Mouse (Mus musculus) limb, embryonic 15.5 days (tissue): ENCODE measurements around the gene Fam117a. TPM values are rescaled to one million over a fixed set of nuclear protein-coding genes. Genes with fewer than 3 reads are reported as not detected.

Experiments used
- ATAC-seq: fragments of 200-750 bp; cut with Nextera tagmentation; 2 replicates; pipeline ENCODE4 v1.8.0; 2017; ENCODE audit warnings: low read depth, moderate TSS enrichment; ENCODE audit not compliant: insufficient number of reproducible peaks, low FRiP score, low TSS enrichment
- H3K27ac ChIP-seq: fragments of 300-500 bp; sonication (generic); 2 replicates; pipeline ENCODE4 v1.5.1; 2015; ENCODE audit warnings: moderate library complexity, mild to moderate bottlenecking, inconsistent platforms
- H3K27me3 ChIP-seq: fragments of 300-500 bp; sonication (generic); 2 replicates; pipeline ENCODE4 v1.6.1; 2015; ENCODE audit warnings: inconsistent platforms
- H3K36me3 ChIP-seq: fragments of 300-500 bp; sonication (generic); 2 replicates; pipeline ENCODE4 v1.6.1; 2015; ENCODE audit warnings: inconsistent platforms
- H3K4me1 ChIP-seq: fragments of 300-500 bp; sonication (generic); 2 replicates; pipeline ENCODE4 v1.6.1; 2015; ENCODE audit warnings: inconsistent platforms
- H3K4me2 ChIP-seq: fragments of 300-500 bp; sonication (generic); 2 replicates; pipeline ENCODE4 v1.6.1; 2015; ENCODE audit warnings: mild to moderate bottlenecking, inconsistent platforms
- H3K4me3 ChIP-seq: fragments of 300-500 bp; sonication (generic); 2 replicates; pipeline ENCODE4 v1.5.1; 2015; ENCODE audit warnings: mild to moderate bottlenecking, inconsistent platforms
- H3K9ac ChIP-seq: fragments of 300-500 bp; sonication (generic); 2 replicates; pipeline ENCODE4 v1.6.1; 2015; ENCODE audit warnings: inconsistent platforms
- H3K9me3 ChIP-seq: fragments of 300-500 bp; sonication (generic); 2 replicates; pipeline ENCODE4 v1.6.1; 2016; ENCODE audit warnings: inconsistent platforms
- WGBS: fragments of 180-500 bp; shearing (Covaris S2); methylation state at CpG from one replicate; pipeline ENCODE4 v1.1.7; 2015; 5-methylcytosine and 5-hydroxymethylcytosine counted together
- polyA plus RNA-seq: library from polyadenylated mRNA; unstranded; fragments of >200 nt; fragmentation: Nextera tagmentation; extraction: Ambion mirVana; gene quantifications from 2 replicates; pipeline ENCODE4 v1.2.1, GENCODE M21; 2015

Gene Fam117a
- polyA plus RNA-seq, 1 experiment from 2014 or later = 14.6 TPM

DNA sequence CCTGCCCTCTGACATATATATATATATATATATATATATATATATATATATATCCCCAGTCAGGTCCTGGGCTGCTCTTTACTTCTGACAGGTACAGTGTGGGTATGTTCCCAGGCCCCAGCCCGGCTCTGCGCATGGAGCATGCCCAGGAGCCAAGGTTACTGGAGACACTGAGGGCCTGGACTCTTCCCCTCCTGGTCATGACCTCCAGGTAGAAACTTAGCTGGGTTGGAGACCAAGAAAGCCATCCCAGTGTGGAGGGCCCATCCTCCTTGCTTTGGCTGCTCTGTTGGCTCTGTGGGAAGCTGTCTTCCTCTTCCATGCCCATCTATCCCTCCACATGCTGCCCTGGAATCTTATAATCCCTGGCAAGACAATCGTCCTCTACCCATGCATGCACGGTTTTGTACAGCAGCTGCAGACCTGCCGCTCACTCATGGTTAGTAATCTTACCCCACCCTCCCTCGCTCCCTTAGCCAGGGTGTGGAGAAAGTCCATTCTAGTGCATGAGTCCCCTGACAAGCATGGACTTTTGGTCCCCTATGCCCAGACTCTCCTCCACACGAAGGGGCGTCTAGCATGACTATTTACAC, 31.5 kb downstream of the Fam117a start:
- Histone ChIP-seq H3K4me2 (no peak overlapping the region), H3K36me3 (peaks cover 45% of the 10 kb centered on the region), H3K9ac (no peak overlapping the region), H3K9me3 (no peaks in the 10 kb centered on the region), H3K4me3 (no peak overlapping the region), H3K27me3 (no peaks in the 10 kb centered on the region), H3K27ac (no peak overlapping the region), H3K4me1 (peaks cover 32% of the 10 kb centered on the region)
- no peak for ATAC-seq
- WGBS = 91% methylated on average over 8 of the region's 8 CpGs

GRCm38 (mm10) chr11:95368871-95369270, 32.1 kb downstream of the Fam117a start:
- 84% methylated on average over 4 of the region's 4 CpGs for WGBS
- Histone ChIP-seq H3K4me2 (no peak overlapping the region), H3K4me1 (peaks cover 32% of the 10 kb centered on the region), H3K9me3 (no peaks in the 10 kb centered on the region), H3K27ac (no peak overlapping the region), H3K27me3 (no peaks in the 10 kb centered on the region), H3K4me3 (no peak overlapping the region), H3K36me3 (peaks cover 50% of the 10 kb centered on the region), H3K9ac (no peak overlapping the region)
- ATAC-seq = no peak

- Histone ChIP-seq H3K36me3 (peaks cover 60% of the 10 kb centered on the region), H3K4me3 (no peak overlapping the region), H3K4me2 (no peak overlapping the region), H3K9me3 (no peaks in the 10 kb centered on the region), H3K4me1 (peaks cover 31% of the 10 kb centered on the region), H3K27me3 (no peaks in the 10 kb centered on the region), H3K27ac (peak overlapping the region; percentile 51), H3K9ac (no peak overlapping the region)
- ATAC-seq = peak; percentile 22
- 69% methylated on average over 15 of the region's 15 CpGs for WGBS
These were observed 33.4 kb downstream of the Fam117a start for GRCm38 (mm10) chr11:95369964-95370890.

DNA sequence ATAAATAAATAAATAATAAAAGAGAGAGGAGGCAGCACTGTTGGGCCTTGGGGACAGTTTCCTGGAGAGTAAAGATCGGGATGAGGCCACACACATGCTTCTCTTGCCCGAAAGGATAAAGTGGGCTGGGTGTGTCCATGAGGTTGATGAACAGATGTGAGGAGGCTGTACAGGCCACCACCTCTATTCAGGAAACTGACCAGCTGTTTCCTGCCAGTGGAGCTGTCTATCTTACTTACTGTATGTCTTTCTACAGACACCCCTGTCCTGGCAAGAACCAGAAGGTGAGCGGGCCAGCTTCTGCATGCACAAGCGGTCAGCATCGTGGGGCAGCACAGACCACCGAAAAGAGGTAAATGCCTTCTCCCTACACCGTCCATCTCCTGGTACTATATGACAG, 34.4 kb downstream of the Fam117a start:
- no peak overlapping the region for H3K9ac ChIP-seq
- H3K4me2 ChIP-seq = no peak overlapping the region
- 91% methylated on average over 7 of the region's 7 CpGs for WGBS
- no peak for ATAC-seq
- peaks cover 21% of the 10 kb centered on the region for H3K4me1 ChIP-seq
- H3K9me3 ChIP-seq = no peaks in the 10 kb centered on the region
- peaks cover 70% of the 10 kb centered on the region for H3K36me3 ChIP-seq
- no peaks in the 10 kb centered on the region for H3K27me3 ChIP-seq
- no peak overlapping the region for H3K4me3 ChIP-seq
- no peak overlapping the region for H3K27ac ChIP-seq

DNA sequence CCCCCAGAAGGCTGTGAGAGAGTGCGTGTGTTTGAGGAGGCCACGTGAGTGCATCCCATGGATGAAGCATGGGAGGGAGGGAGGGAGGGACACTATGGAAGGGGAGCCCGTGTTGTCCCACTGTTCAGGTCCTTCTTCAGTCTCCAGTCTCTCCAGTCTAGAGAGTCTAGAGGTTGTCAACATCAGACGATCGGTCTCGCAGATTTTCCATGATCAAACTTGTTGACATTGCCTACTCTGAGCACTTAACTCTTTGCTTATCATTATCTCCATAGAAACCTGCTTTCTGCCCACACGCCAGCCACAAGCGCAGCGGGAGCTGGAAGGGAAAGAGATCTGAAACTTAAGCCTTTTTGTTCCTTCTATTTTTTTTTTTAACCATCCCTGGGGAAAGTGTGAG, 42.1 kb downstream of the Fam117a start:
- Histone ChIP-seq H3K4me3 (no peak overlapping the region), H3K27me3 (no peaks in the 10 kb centered on the region), H3K9me3 (no peaks in the 10 kb centered on the region), H3K4me1 (no peaks in the 10 kb centered on the region), H3K4me2 (no peak overlapping the region), H3K9ac (no peak overlapping the region), H3K27ac (no peak overlapping the region), H3K36me3 (peaks cover 74% of the 10 kb centered on the region)
- ATAC-seq = no peak
- 84% methylated on average over 9 of the region's 9 CpGs for WGBS

DNA sequence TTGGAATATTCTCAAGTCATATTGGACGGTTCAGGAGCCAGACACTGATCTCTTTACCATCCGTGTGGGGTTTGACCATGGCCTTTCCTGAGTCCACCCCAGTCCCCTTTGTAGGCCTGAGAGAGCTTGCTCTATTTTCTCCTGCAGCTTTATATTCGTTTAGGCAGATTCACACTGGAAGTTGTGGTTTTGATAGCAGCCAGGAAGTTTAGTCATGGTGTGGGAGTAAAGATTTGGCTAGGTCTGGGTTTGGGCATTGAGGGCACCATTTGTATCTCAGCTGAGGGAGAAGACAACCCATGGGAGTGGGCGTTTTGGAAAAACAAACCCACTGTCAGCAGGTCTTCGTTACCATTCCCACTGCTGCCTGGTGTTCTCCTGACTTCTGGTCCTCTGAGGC, 42.7 kb downstream of the Fam117a start:
- H3K36me3 ChIP-seq = peaks cover 69% of the 10 kb centered on the region
- H3K9ac ChIP-seq = no peak overlapping the region
- no peaks in the 10 kb centered on the region for H3K9me3 ChIP-seq
- H3K27me3 ChIP-seq = no peaks in the 10 kb centered on the region
- H3K4me1 ChIP-seq = no peaks in the 10 kb centered on the region; the same call in 1 of the 2 replicates
- H3K27ac ChIP-seq = no peak overlapping the region
- ATAC-seq = no peak
- H3K4me2 ChIP-seq = no peak overlapping the region
- WGBS = 74% methylated on average over 5 of the region's 5 CpGs
- no peak overlapping the region for H3K4me3 ChIP-seq

DNA sequence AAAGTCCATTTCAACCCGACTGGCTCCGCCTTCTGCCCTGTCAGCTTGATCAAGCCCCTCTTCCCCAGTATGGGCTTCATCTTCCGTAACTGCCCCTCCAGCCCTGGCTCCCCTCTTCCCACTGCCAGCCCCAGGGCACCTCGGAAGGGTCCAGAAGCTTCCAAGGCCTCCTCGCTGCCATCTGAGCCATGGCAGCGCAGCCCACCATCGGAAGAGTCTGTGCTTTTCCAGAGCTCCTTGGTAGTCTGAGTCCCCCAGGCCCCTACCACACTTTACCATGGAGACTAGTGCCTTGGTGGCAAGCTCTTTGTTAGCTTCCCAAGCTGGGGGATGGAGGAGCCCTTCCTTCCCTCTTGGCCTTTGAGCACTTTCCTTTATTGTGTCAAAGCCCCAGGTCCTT, 43.9 kb downstream of the Fam117a start:
- H3K4me2 ChIP-seq = no peak overlapping the region
- no peak overlapping the region for H3K27ac ChIP-seq
- no peaks in the 10 kb centered on the region for H3K27me3 ChIP-seq
- peaks cover 57% of the 10 kb centered on the region for H3K36me3 ChIP-seq
- no peak overlapping the region for H3K4me3 ChIP-seq
- H3K9me3 ChIP-seq = no peaks in the 10 kb centered on the region
- H3K4me1 ChIP-seq = peaks cover 4% of the 10 kb centered on the region; the same call in 1 of the 2 replicates
- WGBS = 90% methylated on average over 7 of the region's 7 CpGs
- no peak for ATAC-seq
- no peak overlapping the region for H3K9ac ChIP-seq

- Histone ChIP-seq H3K9me3 (no peaks in the 10 kb centered on the region), H3K27ac (no peak overlapping the region), H3K4me3 (no peak overlapping the region), H3K4me1 (peaks cover 5% of the 10 kb centered on the region; the same call in 1 of the 2 replicates), H3K4me2 (no peak overlapping the region), H3K36me3 (peaks cover 53% of the 10 kb centered on the region), H3K27me3 (no peaks in the 10 kb centered on the region), H3K9ac (no peak overlapping the region)
- no peak for ATAC-seq
- WGBS = 83% methylated on average over 1 of the region's 1 CpGs
These were observed 44.3 kb downstream of the Fam117a start for GRCm38 (mm10) chr11:95381146-95381545.

DNA sequence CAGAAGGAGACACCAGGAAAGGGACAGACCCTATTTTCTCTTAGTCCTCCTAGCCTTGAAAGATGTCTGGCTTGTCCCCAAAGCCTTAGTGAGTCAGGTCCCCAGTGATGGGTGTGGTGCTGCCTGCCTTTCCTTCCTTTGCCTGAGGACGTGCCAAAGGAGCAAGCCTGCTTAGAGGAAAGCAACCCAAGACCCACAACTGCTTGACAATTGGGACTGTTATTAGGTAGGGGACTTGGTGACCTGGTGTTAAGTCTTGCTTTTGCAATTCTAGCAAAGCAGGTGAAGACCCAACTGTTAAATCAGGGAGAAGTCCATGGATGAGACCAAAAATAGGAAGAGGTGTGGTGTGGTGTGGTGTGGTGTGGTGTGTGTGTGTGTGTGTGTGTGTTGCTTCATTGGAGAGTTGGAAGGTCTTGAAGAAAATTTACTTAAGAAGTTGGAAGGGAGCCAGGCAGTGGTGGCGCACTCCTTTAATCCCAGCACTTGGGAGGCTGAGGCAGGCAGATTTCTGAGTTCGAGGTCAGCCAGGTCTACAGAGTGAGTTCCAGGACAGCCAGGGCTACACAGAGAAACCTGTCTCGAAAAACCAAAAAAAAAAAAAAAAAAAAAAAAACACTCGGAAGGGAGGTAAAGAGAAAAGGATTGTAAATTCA, 46.6 kb downstream of the Fam117a start:
- Histone ChIP-seq H3K4me2 (no peak overlapping the region), H3K4me3 (no peak overlapping the region), H3K36me3 (peaks cover 58% of the 10 kb centered on the region), H3K9ac (no peak overlapping the region), H3K9me3 (no peaks in the 10 kb centered on the region), H3K27me3 (no peaks in the 10 kb centered on the region), H3K4me1 (peaks cover 5% of the 10 kb centered on the region; the same call in 1 of the 2 replicates), H3K27ac (no peak overlapping the region; the same call in 1 of the 2 replicates)
- WGBS = 84% methylated on average over 5 of the region's 5 CpGs
- no peak for ATAC-seq

DNA sequence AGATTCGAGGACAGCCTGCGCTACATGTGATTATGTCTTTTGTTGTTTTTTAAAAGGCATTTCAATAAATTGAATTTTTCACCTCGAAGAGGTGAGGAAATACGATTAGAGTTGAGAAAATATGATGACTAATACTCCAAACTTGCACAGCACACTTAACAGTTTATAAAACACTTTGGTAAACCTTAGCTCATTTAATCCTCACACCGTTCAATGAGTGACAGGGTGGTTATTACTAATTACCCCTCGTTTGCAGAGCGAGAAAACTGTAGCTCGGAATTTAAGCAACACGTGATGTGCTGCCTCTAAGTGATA, 47.1 kb downstream of the Fam117a start:
- H3K9me3 ChIP-seq = no peaks in the 10 kb centered on the region
- H3K4me3 ChIP-seq = peak overlapping the region; percentile 86
- H3K27ac ChIP-seq = peak overlapping the region; percentile 17; the same call in 1 of the 2 replicates
- ATAC-seq = no peak
- WGBS = 35% methylated on average over 9 of the region's 9 CpGs
- H3K4me1 ChIP-seq = peaks cover 5% of the 10 kb centered on the region; the same call in 1 of the 2 replicates
- peaks cover 58% of the 10 kb centered on the region for H3K36me3 ChIP-seq
- no peaks in the 10 kb centered on the region for H3K27me3 ChIP-seq
- H3K9ac ChIP-seq = no peak overlapping the region
- peak overlapping the region; percentile 50 for H3K4me2 ChIP-seq

- Histone ChIP-seq H3K27ac (peak within 1 kb of the TSS; percentile 86), H3K36me3 (peaks cover 57% of the 10 kb centered on the region), H3K9me3 (no peaks in the 10 kb centered on the region), H3K9ac (peak within 1 kb of the TSS; percentile 77), H3K27me3 (no peaks in the 10 kb centered on the region), H3K4me3 (peak within 1 kb of the TSS; percentile 86), H3K4me2 (peak within 1 kb of the TSS; percentile 50), H3K4me1 (peaks cover 5% of the 10 kb centered on the region; the same call in 1 of the 2 replicates)
- under 1% methylated on average over 42 of the region's 42 CpGs for WGBS
- peak; percentile 90 for ATAC-seq
These were observed 47.6 kb downstream of the Fam117a start, which contains the start of gene Slc35b1 for GRCm38 (mm10) chr11:95384319-95384972. Gene Slc35b1 (plus strand): TSS chr11:95384692.
